Mouse (Mus musculus) gastrocnemius, adult 18-20 months (tissue): ENCODE measurements around the gene Galnt12. TPM values are rescaled to one million over a fixed set of nuclear protein-coding genes. Genes with fewer than 3 reads are reported as not detected.
"Not testable (repeated sequence)": the region's sequence is repeated elsewhere in the genome, so short reads cannot be mapped to it uniquely, and the experiment has no call there.

Experiments
- DNase-seq: peaks from one replicate; pipeline ENCODE4 v3.0.0; 2021; ENCODE audit warnings: low spot score
- long read RNA-seq, 2 experiments: library from polyadenylated mRNA; stranded (forward); transcript quantifications; one replicate each; pipeline ENCODE4 v2.0.0; 2021
- total RNA-seq, 2 experiments: library from RNA; stranded (reverse); gene quantifications; 2 replicates each; pipeline ENCODE4 v1.2.3; 2021

Gene Galnt12
- not detected for total RNA-seq
- long read RNA-seq, experiment 1: 0 reads
- long read RNA-seq, experiment 2, partial matches to known transcripts: 0 of 1 reads
- long read RNA-seq, experiment 2, other reads (novel, unspliced or antisense): 0 of 1 reads

DNA sequence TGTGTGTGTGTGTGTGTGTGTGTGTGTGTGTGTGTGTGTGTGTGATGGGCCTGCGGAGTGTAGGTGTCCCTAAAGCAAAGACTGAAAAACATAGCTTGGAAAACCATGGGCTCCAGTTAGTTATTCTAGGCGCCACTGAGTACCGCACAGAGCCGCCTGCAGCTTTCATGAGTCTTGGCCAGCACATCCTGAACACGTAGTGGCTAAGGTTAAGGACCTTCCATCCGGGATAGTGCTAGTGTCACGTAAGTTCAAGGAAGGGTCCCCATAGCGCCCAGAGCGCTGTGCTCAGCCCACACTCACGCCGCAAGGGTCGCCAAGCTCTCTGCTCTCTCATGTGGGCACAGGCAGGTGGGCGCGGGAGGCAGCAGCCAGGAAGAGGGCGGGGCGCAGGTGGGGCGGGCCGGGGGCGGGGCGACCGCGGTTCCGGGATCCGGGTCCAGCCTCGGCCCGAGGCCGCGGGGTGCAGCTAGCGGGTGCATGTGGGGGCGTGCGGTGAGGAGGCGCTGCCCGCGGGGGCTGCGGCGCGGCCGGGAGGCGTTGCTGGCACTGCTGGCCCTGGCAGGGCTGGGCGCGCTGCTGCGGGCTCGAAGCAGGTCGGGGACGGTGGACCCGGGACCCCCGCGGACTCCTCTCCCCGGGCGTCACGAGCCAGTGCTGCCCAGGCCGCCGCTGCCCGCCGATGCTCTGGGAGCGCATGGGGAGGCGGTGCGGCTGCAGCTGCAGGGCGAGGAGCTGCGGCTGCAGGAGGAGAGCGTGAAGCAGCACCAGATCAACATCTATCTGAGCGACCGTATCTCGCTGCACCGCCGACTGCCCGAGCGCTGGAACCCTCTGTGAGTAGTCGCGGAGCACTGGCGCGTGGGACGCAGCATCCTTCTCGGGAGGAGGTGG lies at the start of gene Galnt12:
TSS of gene Galnt12 (plus strand) at position 417 of the 894 bp plus-strand sequence.
- DNase-seq: no peak

DNA sequence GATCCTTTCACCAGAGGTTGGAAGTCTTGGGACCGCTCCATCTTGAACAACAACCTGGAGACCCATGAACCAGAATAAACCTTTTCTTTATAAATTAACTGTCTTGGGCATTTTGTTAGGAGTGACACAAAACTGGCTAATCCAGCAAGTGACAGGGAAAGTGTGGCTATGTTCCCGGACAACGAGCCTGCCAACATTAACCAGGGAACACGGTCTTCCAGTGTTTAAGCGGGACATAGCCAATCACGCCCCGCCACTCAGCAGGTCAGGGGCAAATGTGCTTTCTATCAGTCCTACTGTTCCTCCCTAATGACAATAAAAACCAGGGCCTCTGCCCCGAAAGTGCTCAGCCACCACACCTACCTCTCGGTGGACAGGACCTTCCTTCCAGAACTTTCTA lies 47.8 kb upstream of the Galnt12 start:
- peak; percentile 66 for DNase-seq

DNA sequence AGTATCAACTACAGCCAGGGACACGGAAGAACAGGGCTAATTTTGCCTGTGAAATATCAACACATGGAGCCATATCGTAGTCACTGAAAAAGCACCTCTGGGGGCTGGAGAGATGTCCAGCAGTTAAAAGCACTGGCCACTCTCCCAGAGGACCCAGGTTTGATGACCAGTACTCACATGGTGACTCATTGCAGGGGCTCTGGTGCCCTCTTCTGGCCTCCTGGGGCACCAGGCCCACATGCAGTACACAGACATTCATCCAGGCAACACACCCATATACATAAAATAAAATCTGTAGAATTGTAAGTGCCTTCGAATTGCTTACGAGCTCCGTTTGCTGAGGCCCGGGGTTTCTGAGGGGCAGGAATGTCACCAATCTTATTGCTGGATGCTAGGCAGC lies 44.7 kb upstream of the Galnt12 start:
- DNase-seq: no peak

DNA sequence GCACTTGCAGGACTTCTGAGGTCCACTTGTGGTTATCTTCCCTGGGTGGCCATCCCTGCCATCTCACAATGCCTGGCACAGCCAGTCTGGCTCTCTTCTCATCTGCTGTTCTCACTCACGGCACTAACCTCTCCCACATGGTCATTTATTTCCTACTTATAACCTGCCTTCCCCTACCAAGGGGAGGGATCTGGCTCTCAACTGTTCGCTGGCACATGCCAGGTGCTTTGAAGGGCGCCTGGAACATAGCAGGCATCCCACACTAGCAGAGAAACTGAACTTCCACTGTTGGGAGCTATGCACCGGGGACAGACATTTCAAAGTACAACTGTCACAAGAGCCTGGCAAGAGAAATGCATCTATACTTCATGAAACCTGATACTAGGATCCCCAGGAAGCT lies 43.9 kb upstream of the Galnt12 start:
- no peak for DNase-seq

DNA sequence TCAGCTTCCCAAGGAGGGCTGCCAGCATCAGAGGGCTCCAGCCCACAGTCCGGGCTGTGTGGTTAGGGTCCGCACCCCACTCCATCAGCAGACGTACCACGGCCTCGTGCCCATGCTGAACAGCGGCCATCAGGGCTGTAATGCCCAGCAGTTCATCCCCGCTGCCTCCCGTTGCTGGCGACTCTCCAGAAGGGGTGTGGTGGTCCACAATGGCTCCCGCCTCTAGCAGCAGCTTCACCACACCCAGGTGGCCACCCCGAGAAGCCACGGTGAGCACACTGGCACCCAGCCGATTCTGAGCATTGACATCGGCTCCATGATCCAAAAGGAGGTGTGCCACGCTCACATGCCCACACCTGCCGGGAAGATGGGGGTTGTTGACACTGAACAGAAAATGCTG lies 42.5 kb upstream of the Galnt12 start:
- no peak for DNase-seq

DNA sequence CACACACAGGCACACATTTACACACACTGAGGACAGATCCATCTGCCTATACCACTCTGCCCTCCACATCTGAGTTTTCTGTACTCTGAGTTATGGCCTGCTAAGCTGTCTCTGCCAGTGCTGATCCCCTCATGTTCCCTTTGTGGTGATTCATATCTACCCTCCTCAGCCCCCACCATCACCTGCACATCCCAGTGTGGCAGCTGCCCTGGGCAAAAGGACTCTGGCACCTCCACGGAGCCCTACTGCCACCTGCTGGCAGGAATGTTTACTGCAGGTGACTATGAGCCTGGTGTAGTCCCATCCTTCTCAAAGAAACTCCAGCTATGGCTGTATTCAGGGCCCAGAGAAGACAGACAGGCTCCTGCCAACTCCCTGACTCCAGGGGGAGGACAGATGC lies 41.5 kb upstream of the Galnt12 start:
- DNase-seq: peak; percentile 88

DNA sequence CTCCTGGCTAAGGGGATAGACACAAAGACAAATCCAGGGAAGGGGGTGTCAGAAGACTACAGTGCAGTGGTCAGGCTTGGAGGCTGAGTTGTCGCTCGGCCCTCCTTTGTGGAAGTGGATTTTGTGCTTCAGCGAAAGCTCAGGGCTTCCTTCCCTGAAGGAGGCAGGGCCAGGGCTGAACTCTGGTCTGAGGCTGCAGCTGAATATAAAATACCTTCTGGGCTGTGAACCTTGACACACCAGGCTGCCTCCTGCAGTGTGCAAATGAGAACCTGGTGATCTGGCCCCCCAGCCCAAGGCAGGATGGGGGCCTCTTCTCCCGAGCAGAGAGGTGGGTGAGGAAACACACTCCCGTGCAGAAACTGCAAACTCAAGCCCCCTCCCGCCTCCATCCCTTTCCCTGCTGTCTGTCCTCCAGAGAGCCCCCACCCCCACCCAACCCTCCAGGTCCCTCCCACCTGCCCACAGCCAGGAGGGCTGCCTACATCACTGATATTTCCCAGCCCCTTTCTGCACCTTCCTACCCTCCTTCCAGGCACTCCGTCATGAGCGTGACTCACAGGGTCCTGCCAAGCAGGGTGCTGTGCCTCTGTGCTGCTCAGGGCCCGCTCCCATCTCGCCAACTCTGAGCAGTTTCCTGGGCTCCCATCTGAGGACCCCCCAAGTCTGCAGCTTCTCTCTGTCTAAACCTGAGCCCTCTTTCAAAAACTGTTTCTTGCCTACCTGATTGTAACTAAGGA lies 40.9 kb upstream of the Galnt12 start:
- DNase-seq: no peak

DNA sequence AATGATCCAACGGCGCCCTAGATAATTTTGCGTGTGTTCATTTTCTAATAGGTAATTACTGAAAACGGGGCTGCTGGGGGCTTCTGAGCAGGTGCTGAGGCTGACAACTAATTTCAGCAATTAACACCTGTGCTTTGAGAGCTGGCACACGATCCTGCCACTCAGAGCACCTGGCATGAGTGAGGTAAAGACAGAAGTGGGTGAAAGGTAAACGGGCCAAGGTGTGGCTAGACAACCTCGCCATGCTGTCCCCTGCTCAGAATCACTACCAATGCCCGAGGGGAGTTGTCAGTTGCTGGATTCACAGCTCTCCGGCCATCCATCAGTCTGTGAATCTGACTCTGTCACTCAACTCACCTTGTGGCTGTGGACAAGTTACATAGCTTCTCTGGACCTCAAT lies 39.8 kb upstream of the Galnt12 start:
- DNase-seq: no peak

DNA sequence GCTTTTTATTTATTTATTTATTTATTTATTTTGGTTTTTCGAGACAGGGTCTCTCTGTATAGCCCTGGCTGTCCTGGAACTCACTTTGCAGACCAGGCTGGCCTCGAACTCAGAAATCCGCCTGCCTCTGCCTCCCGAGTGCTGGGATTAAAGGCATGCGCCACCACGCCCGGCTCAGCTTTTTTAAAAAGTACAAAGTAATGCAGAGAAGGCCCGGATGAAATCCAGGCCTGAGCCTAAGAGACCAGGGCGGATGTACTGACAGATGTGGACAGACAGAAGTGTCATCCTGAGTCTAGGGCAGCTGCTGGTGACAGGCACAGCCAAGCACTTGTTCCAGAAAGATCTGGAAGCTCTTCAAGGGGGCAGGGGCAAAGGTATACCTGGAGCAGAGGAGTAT lies 36.5 kb upstream of the Galnt12 start:
- not testable (repeated sequence) for DNase-seq

DNA sequence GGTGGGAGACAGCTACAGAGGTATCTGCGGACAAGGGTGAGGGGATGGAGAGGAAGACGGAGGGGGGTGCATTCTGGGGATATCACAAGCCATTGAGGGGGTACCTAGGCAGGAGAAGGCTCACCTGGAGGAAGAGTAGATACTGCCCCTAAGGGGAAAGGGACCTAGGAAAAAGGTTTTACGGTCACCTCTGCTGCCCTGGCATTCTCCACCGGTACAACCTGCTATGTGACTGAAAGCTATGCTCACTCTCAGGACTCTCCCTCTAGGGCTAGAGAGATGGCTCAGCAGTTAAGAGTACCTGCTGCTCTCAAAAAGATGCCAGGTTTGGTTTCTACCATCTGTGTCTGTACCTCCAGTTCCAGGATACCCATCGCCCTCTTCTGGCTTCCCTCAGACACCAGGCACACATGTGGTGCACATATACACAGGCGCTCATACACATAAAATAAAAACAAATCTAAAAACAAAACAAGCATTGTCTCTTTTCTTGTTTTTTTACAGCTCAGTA lies 36.1 kb upstream of the Galnt12 start:
- no peak for DNase-seq

DNA sequence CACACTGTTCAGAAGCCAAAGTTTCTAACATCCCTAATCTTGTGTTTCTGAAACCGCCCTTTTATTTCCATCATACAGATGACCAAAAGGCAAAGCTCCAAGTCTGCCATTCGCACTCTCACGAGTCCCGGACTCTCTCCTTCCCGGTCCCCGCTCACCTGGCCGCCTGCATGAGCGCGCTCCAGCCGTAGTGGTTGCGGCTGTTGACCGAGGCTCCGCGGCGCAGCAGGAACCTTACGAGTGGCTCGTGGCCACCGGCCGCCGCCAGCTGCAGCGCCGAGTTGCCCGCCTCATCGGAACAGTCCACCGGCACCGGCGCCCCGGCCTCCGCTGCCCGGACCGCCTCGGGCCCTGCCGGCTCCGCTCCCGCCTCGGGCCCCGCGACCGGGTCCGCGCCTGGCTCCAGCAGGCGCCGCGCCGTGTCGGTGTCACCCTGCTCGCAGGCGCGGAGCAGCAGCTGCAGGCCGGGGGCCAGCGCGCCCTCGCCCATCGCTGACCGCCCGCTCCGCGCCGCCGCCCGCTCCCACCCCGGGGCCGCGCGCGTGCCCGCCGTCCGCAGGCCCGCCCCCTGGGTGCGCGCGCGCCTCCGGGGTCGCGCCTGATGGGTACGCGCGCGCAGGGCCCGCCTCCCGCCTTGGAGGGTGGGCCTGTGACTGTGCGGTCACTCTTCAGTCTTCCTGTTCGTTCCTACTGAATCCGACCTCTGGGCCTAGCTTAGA lies 34.8 kb upstream of the Galnt12 start, which contains the start of gene Anks6:
TSS of gene Anks6 (minus strand) at position 637 of the 719 bp plus-strand sequence.
- peak; percentile 64 for DNase-seq

DNA sequence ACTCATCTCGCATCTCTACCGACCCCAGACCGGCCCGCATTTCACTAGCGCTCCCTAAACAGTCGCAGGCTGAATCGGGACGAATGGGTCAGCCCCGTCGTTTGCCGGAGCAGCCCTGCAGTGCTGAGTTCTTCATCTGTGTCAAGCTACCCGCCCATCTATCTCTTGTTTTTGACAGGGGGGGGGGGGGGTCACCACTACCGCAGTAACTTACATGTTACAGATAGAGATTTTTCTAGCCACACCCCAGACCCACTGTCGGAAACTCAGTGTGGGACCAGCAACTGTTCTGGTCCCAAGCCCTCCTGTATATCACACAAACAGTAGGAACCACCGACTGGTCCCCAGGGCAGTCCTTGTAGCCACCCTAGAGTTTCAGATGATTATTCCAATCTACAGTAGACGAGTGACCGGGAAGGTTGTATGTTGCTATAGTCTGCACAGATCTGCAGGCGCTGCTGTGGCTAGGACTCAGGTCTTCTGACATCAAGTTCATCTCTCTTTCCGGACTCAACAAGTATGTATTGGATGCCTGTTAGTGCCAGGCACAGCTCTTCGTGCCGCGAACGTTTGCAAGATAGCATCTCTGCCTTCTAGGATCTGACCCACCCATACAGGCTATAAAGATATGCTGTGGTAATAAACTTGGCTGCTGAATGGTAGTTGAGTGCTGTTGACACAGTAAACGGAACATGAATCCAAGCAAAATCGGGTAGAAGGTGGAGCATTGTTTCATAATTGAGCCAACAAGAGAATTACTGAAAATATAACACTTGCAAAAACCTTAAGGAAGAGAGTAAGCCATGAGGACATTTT lies 34.0 kb upstream of the Galnt12 start:
- DNase-seq: no peak

DNA sequence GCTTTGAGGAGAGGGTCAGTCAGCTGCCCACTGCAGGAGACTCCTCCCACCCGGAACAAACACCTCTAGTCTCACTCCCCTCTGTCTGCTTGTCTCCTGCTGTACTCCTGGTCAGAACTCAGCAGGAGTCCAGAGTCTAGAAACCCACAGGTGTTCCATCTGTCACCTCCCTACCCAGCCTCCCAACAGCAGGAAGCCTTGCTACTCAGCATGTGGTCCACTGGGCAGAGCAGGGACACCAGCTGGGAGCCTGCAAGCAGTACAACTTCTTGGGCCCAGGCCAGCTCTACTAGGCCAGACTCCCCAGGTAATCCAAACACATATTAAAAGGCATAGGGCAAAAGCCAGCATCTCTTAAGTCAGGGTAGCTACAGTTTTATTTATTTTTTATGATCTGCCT lies 30.8 kb upstream of the Galnt12 start:
- DNase-seq: no peak

DNA sequence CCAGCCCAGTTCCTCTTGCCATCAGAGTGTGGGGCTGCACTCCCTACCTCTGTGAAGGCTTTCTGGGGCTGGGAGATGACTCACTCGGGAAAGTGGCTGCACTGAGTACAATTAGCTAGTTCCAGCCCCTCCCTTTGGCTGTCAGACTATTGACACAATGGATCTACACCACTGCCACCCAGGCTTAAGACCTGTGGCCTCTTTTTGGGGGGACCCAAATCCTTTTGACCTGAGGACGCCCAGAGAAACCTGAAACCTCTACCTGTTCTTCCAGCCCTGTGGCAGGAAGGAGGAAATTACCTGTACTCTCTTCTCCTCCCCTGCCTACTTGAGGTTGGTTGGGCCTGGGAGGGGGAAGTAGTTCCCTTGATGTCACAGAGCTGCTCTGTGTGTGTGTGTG lies 16.7 kb upstream of the Galnt12 start:
- DNase-seq: no peak

DNA sequence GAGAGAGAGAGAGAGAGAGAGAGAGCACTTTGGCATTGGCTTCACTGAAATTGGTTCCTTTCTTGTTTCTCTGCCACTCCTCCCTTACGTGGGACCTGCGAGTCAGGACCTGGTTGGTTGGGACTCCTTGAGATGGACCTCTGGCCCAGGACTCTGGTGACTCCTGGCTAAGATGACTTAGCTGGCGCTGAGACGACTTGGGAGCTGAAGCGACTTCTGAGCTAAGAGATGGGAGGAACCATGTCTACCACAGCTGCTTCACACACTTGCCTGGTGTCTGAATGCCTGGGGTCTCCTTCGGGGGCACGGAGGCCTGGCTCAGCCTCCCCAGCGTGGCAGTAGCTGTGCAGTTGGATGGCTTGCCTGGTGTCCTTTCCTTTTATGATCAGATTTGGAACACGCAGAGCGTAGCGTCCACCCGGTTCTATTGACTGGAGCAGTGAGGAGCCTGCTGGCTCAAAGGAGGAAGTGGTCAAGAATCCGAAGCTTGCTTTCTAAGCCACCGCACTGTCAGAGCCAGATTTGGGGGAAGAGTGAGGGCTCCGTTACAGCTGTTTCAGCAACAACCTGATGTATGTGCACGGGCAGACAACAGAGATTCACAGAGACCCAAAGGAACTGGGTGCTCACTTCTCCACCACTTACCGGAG lies 11.6 kb upstream of the Galnt12 start:
- no peak for DNase-seq

DNA sequence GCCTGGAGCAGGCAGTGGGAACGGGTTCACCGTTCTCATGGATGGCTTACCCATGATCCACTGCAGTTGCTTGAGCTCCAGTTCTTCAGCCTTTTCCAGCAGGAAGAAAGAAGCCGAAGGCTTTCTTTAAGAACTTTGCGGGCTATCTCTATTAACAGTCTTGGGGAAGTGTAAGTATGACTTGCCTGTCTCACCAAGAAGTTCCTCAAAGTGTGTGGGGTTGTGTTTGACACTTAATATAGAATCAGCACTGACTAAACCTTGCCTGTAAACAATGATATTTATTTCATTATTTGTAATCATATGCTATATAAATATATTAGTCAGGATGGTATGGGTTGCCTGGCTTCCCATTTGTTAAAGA lies 11.1 kb upstream of the Galnt12 start:
- no peak for DNase-seq

DNA sequence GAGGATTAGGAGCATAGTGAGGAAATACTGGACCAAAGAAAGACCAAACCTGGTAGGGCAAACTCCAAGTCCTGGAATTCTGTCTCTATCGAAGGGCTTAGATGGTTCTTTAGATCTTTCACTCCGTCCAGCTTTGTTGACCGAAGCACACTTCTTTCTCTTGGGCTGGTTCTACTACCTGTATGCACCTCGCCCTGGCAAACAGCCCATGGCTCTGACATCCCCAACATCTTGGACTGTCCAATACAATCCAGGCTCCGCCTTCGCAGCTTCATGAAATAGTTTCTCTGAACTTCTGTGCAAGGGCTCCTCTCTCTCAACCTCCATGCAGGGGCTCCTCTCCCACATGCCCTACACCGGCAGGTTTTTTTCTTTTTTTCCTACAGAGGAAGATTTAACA lies 7.9 kb upstream of the Galnt12 start:
- DNase-seq: no peak

DNA sequence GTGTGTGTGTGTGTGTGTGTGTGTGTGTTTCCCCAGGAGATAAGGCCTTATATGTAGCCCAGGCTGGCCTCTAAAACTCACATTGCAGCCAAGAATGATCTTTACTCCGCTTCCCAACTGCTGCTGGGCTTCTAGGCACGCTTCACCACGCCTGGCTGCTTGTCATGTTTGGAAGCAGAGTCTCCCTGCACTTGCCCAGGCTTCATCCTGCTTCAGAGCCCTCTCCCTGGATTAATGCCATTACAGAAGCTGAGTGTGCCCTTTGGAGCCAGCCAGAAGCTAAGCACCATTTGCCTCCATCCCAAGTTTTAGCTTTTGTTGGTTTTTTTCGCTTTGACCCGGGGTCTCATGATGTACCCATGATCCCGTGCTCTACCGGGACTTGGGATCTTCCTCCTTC lies 3.0 kb upstream of the Galnt12 start:
- no peak for DNase-seq

DNA sequence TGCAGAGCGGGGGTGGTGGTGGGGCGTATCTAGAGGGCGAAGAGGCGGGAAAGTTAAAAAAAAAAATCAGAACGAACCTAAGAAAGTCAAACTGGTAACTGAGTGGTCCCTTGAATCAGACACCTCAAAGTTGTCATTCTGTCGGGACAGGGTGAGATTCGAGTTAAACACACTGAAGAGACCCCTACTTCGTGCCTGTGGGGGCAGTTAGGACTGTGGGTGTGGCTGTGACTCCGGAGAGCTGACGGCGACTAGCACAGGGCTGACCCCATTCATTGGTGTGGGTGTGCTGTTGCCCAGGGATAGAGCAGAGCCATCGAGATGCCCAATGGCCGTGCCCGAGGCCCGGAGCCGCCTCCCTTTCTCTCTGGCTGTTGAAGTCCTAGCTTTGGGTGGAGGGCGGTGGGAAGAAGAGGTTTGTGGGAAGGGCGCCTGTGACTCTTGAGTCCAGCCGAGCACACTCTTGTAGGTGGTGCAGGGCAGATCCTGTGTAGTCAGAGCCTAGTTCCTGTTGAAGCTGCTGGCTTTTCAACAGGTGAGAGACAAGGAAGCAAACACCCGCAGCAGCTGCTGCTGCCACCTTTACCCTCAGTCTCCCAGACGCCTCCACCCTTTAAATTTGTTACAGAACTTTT lies 795 bp downstream of the Galnt12 start:
- no peak for DNase-seq

DNA sequence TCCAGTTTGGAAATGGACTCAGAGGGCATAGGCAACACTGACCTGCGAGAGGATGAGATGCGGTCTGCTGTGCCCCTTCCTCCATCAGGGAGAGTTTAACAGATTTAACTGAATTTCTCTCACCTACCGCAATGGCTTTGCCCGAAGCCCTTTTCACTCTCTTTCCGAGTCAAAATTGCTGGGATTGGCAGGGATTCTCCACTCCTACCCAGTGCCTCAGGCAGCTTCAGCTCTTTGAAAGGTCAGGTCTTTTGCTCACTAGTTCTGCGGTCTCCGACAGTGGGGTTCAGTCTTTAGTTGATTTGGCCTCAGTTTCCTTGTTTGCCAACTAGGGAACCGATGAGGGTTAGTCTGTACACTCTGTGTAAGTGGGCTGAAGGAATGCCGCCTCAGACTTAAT lies 1.5 kb downstream of the Galnt12 start:
- DNase-seq: no peak
